Mouse (Mus musculus) heart, postnatal 0 days (tissue): ENCODE data around the gene Vsig10. TPM values are rescaled to one million over a fixed set of nuclear protein-coding genes. Genes with fewer than 3 reads are reported as not detected.
A peak's percentile ranks its signal among the peaks of the same experiment; 100 is the strongest.

Experiments used
- ATAC-seq: fragments of 200-750 bp; cut with Nextera tagmentation; 2 replicates; pipeline ENCODE4 v1.8.0; 2017; ENCODE audit warnings: low read depth, moderate number of reproducible peaks, moderate library complexity; ENCODE audit not compliant: insufficient read depth
- DNase-seq: peaks from one replicate; pipeline ENCODE4 v3.0.0-alpha.2; 2016; ENCODE audit warnings: low spot score
- H3K27ac ChIP-seq: fragments of 300-500 bp; sonication (generic); 2 replicates; pipeline ENCODE4 v1.5.1; 2014; ENCODE audit warnings: low read depth, mild to moderate bottlenecking
- H3K27me3 ChIP-seq: fragments of 300-500 bp; sonication (generic); 2 replicates; pipeline ENCODE4 v1.6.1; 2014; ENCODE audit warnings: low read length, mixed read lengths; ENCODE audit not compliant: control insufficient read depth, insufficient read depth
- H3K36me3 ChIP-seq: fragments of 300-500 bp; sonication (generic); replicated peaks from 2 replicates; pipeline ENCODE4 v1.6.1; 2014; ENCODE audit warnings: low read length, mixed read lengths; ENCODE audit not compliant: control insufficient read depth, insufficient read depth
- H3K4me1 ChIP-seq: fragments of 300-500 bp; sonication (generic); 2 replicates; pipeline ENCODE4 v1.6.1; 2014; ENCODE audit warnings: antibody characterized with exemption; ENCODE audit not compliant: control insufficient read depth, insufficient read depth
- H3K4me2 ChIP-seq: fragments of 300-500 bp; sonication (generic); 2 replicates; pipeline ENCODE4 v1.6.1; 2014; ENCODE audit warnings: low read depth, mild to moderate bottlenecking, low read length, moderate library complexity
- H3K4me3 ChIP-seq: fragments of 300-500 bp; sonication (generic); 2 replicates; pipeline ENCODE4 v1.5.1; 2014; ENCODE audit warnings: low read depth, low read length
- H3K9ac ChIP-seq: fragments of 300-500 bp; sonication (generic); replicated peaks from 2 replicates; pipeline ENCODE4 v1.6.1; 2014; ENCODE audit warnings: low read depth, low read length, mixed read lengths
- H3K9me3 ChIP-seq: fragments of 300-500 bp; sonication (generic); replicated peaks from 2 replicates; pipeline ENCODE4 v1.6.1; 2016; ENCODE audit warnings: low read length; ENCODE audit not compliant: control insufficient read depth
- CTCF ChIP-seq: IDR thresholded peaks from 2 replicates; pipeline ENCODE4 v1.5.1; 2016; ENCODE audit warnings: antibody characterized with exemption, control low read depth, low read depth
- EP300 ChIP-seq: IDR thresholded peaks from 2 replicates; pipeline ENCODE4 v1.6.1; 2016; ENCODE audit warnings: antibody characterized with exemption, low read depth
- WGBS: fragments of 180-500 bp; shearing (Covaris S2); extraction: QIAGEN DNeasy Blood & Tissue Kit; methylation state at CpG from one replicate; pipeline ENCODE4 v1.1.7; 2014; 5-methylcytosine and 5-hydroxymethylcytosine counted together
- polyA plus RNA-seq: library from polyadenylated mRNA; unstranded; fragments of >200 nt; fragmentation: Nextera tagmentation; extraction: Ambion mirVana; gene quantifications from 2 replicates; pipeline ENCODE4 v1.2.1, GENCODE M21; 2015
- total RNA-seq: library from RNA; depleted of rRNA; stranded (reverse); fragments of >200 nt; gene quantifications from 2 replicates; pipeline ENCODE4 v1.2.3, GENCODE M21; 2014; ENCODE audit warnings: low replicate concordance

Vsig10 gene
- total and polyA plus RNA-seq, 2 experiments from 2014 or later, result 7.2 to 11.6 TPM

DNA sequence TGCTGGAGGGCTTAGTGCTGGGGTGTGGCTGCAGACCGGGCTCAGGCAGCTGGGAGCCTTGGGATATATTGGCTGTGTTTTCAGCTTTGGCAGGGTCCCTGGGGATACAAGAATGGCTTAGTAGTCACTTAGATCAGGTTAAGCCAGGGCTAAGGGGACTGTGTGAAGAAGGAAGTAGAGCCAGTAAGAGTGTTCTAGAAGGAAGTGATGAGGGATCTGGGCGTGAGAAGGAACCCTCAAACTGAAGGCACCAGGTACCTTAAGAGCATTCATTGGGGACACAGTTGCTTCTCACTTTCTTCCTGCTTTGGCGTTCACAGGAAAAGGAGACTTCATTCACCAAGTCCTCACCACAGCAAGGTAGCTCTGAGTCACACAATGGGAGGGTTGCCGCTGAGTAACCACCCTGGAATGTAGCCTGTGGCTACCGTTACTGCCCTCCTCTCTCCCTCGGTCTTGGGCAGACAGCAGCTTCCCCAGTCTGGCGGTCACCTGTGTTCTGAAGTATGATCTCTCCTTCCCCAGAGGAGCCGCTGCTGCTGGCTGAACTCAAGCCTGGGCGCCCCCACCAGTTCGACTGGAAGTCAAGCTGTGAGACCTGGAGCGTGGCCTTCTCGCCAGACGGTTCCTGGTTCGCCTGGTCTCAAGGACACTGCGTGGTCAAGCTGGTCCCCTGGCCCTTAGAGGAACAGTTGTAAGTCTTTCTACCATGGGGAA lies 44.3 kb downstream of the Vsig10 start:
- H3K4me2 ChIP-seq, result no peak overlapping the region
- H3K9ac ChIP-seq, result no peak overlapping the region; the same call in 1 of the 2 replicates
- TF ChIP-seq EP300 (no peak), CTCF (no peak)
- H3K27me3 ChIP-seq, result no peaks in the 10 kb centered on the region
- H3K4me1 ChIP-seq, result peaks cover 59% of the 10 kb centered on the region
- H3K27ac ChIP-seq, result peak overlapping the region; percentile 36
- no peak overlapping the region for H3K4me3 ChIP-seq
- no peak for DNase-seq
- H3K36me3 ChIP-seq, result peaks cover 39% of the 10 kb centered on the region
- H3K9me3 ChIP-seq, result no peaks in the 10 kb centered on the region
- WGBS, result 37% methylated on average over 15 of the region's 15 CpGs
- no peak for ATAC-seq

DNA sequence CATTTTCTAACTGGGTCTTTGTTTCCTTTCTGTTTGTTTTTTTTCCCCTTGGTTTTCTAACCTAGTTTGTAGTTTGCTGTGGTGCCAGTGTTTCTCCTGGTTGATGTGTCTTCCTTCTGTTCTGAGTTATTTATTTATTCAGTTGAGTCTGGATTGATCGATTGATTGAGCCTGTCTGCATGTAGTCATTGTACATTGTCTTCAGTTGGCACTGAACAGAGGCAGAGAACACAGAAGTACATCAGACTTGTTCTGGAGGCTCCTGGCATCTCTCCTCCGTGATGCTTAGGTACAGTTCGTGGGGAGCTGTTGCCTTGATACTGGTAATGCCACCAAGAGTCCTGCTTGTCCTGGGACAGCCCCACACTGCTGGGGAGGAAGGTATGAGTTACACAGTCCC lies 45.9 kb downstream of the Vsig10 start:
- Histone ChIP-seq H3K27me3 (no peaks in the 10 kb centered on the region), H3K27ac (no peak overlapping the region), H3K4me1 (peaks cover 43% of the 10 kb centered on the region), H3K9ac (no peak overlapping the region), H3K4me3 (no peak overlapping the region), H3K9me3 (no peaks in the 10 kb centered on the region), H3K4me2 (no peak overlapping the region), H3K36me3 (peaks cover 49% of the 10 kb centered on the region)
- ATAC-seq (no peak), DNase-seq (no peak)
- WGBS, result 82% methylated on average over 3 of the region's 3 CpGs
- no peak for TF ChIP-seq EP300
- no peak for TF ChIP-seq CTCF

DNA sequence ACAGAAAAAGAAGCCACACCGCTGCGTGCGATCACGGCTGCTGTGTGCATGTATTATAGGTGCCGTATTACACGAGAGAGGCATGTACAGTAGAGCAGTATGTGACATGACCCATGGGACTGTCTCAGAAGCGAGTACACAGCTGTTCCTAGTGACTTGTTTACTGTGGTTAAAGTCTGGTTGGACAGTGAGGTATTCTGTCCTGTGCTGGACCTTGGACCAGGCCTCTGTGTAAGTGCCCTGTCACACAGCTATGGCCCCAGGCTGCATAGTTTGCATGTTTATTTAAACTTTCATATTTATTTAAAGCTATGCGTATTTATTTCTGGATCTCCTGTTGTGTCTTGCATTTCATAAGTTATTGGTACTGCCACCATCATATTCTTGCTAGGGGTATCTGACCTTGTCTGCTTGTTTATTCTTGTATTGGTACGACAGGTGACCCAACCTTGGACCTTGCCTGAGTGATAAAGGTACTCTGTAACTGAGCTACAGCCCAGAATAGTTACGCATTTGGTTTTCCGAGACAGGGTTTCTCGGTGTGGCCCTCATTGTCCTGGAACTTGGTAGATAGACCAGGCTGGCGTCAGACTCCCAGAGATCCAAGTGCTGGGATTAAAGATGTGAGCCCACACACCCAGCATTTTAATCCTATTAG lies 47.1 kb downstream of the Vsig10 start:
- Histone ChIP-seq H3K9ac (no peak overlapping the region), H3K27me3 (no peaks in the 10 kb centered on the region), H3K4me2 (no peak overlapping the region), H3K4me1 (peaks cover 31% of the 10 kb centered on the region), H3K4me3 (no peak overlapping the region), H3K27ac (no peak overlapping the region), H3K36me3 (peaks cover 57% of the 10 kb centered on the region), H3K9me3 (no peaks in the 10 kb centered on the region)
- ATAC-seq (no peak), DNase-seq (no peak)
- 84% methylated on average over 13 of the region's 13 CpGs for WGBS
- TF ChIP-seq EP300, result no peak

DNA sequence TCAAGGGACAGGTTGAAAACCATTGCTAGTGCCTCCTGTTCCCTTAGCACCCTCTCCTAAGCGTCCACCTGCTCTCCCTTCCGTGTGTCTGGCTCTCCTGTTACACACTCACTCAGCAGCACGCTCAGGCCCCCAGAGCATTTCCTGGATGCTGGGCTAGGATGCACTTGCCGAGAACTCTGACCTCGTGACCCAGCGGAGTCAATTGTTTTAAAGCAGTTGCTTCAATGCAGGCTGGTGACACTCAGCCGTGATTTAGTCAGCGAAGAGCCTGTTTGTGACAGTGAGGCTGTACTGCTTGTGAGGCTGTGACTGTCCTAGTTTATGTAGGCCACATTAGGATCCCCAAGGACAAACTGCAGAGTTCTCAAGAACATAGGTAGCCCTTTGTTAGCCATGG lies 48.3 kb downstream of the Vsig10 start:
- Histone ChIP-seq H3K4me2 (no peak overlapping the region), H3K4me1 (peaks cover 19% of the 10 kb centered on the region), H3K27ac (no peak overlapping the region), H3K27me3 (no peaks in the 10 kb centered on the region), H3K9me3 (no peaks in the 10 kb centered on the region), H3K4me3 (no peak overlapping the region), H3K36me3 (peaks cover 69% of the 10 kb centered on the region), H3K9ac (no peak overlapping the region)
- WGBS, result 59% methylated on average over 8 of the region's 8 CpGs
- no peak for DNase-seq
- no peak for ATAC-seq
- TF ChIP-seq EP300 (no peak), CTCF (no peak)

DNA sequence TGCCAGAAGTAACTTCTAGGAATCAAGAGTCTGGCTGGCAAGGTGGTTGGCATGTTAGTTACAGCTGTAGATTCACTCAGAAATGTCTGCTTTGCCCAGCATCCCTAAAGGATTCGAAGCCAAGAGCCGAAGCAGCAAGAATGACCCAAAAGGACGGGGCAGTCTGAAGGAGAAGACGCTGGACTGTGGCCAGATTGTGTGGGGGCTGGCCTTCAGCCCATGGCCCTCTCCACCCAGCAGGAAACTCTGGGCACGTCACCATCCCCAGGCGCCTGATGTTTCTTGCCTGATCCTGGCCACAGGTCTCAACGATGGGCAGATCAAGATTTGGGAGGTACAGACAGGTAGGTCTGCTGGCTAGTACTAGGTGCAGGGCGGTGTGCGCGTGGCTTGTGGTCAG lies 51.7 kb downstream of the Vsig10 start:
- Histone ChIP-seq H3K27ac (no peak overlapping the region), H3K4me1 (no peaks in the 10 kb centered on the region), H3K36me3 (peaks cover 83% of the 10 kb centered on the region), H3K9me3 (no peaks in the 10 kb centered on the region), H3K9ac (no peak overlapping the region), H3K4me2 (no peak overlapping the region), H3K4me3 (no peak overlapping the region), H3K27me3 (no peaks in the 10 kb centered on the region)
- no peak for ATAC-seq
- DNase-seq, result no peak
- WGBS, result 57% methylated on average over 10 of the region's 10 CpGs
- no peak for TF ChIP-seq CTCF
- no peak for TF ChIP-seq EP300

DNA sequence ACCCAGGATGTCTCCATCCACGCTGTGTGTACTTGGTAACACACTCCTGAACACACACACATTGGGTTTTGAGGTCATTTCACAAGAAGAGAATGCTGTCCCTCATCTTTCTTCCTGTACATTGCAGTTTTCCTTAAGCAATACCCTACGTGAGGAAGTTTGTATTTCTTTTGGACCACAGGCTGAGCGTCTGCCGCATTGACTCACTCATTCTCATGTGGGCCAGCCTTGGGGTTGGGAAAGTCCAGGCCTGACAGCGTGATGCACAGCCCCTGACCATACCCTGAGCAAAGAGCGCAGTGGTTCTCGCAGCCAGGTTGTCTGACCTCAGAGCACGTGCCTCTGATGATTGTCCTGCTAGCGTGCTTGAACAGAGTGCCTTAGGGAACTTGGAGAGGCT lies 54.5 kb downstream of the Vsig10 start:
- Histone ChIP-seq H3K27ac (no peak overlapping the region), H3K4me2 (no peak overlapping the region), H3K9ac (no peak overlapping the region), H3K36me3 (peaks cover 80% of the 10 kb centered on the region), H3K4me3 (no peak overlapping the region), H3K9me3 (no peaks in the 10 kb centered on the region), H3K4me1 (no peaks in the 10 kb centered on the region), H3K27me3 (no peaks in the 10 kb centered on the region)
- ATAC-seq, result no peak
- WGBS, result 92% methylated on average over 9 of the region's 9 CpGs
- TF ChIP-seq CTCF (no peak), EP300 (no peak)
- DNase-seq, result no peak
